In genomic region chr13:48665656-48666597, GRCm38 (mm10) we compare ENCODE assay signal across 14 mouse cellular contexts. TPM values are rescaled to one million over a fixed set of nuclear protein-coding genes. Genes with fewer than 3 reads are reported as not detected.
DNase-seq lines count a peak whose midpoint lies in the region; ATAC-seq lines count a peak whose summit lies in the region.
"Had no signal": no experiment of that assay in that cellular context is flagged by ENCODE, and none has a peak within 500 bp of the region (broad histone marks: within the 10 kb centered on the region; RNA-seq: fewer than 3 reads in every experiment).

No protein-coding gene starts in this region.

- no peak for DNase-seq in heart, adult 8-10 months (ENCODE audit: low spot score)
- DNase-seq in neural tube, embryonic 10.5 days (ENCODE audit: extremely low spot score, low spot score): peak; percentile 63
- DNase-seq in adrenal gland, adult 2 months: no peak
- no peak for DNase-seq in thymus, postnatal 25 days
- DNase-seq in c-Kit-positive CD71-positive TER-119-positive erythroid progenitor cells, embryonic 14.5 days (ENCODE audit: low spot score): no peak
- DNase-seq: lung, adult 18-20 months; right cerebral cortex, postnatal 14 days; thymus, postnatal 36 days had no signal

- H3K9ac ChIP-seq in heart, embryonic 15.5 days: no peak overlapping the region
- no peak overlapping the region for H3K9ac ChIP-seq in neural tube, embryonic 15.5 days (replicated peaks)
- no peak overlapping the region for H3K9ac ChIP-seq in heart, embryonic 16.5 days (ENCODE audit: low read length)

- peak overlapping the region; percentile 20 for H3K4me3 ChIP-seq in heart, embryonic 15.5 days
- H3K4me3 ChIP-seq in neural tube, embryonic 15.5 days (replicated peaks): no peak overlapping the region
- no peak overlapping the region for H3K4me3 ChIP-seq in heart, embryonic 16.5 days (ENCODE audit: low read length)
- H3K4me3 ChIP-seq: myocyte had no signal

- ATAC-seq in heart, embryonic 15.5 days (replicated peaks; ENCODE audit: insufficient number of reproducible peaks, insufficient read depth, low FRiP score, low read depth): no peak
- no peak for ATAC-seq in neural tube, embryonic 15.5 days (ENCODE audit: low FRiP score)
- ATAC-seq in heart, embryonic 16.5 days (replicated peaks; ENCODE audit: extremely low read depth, insufficient read depth, low FRiP score): no peak

- no peaks in the 10 kb centered on the region for H3K9me3 ChIP-seq in heart, embryonic 15.5 days (replicated peaks)
- H3K9me3 ChIP-seq in neural tube, embryonic 15.5 days (replicated peaks): no peaks in the 10 kb centered on the region
- no peaks in the 10 kb centered on the region for H3K9me3 ChIP-seq in heart, embryonic 16.5 days (replicated peaks; ENCODE audit: control insufficient read depth, low read length)

- 3% methylated on average over 58 of the region's 58 CpGs for WGBS in heart, embryonic 15.5 days
- WGBS in neural tube, embryonic 15.5 days: 1% methylated on average over 58 of the region's 58 CpGs
- WGBS in heart, embryonic 16.5 days: 3% methylated on average over 58 of the region's 58 CpGs

- no peaks in the 10 kb centered on the region for H3K36me3 ChIP-seq in heart, embryonic 15.5 days
- H3K36me3 ChIP-seq in neural tube, embryonic 15.5 days: no peaks in the 10 kb centered on the region
- H3K36me3 ChIP-seq in heart, embryonic 16.5 days (ENCODE audit: control insufficient read depth, insufficient read depth): no peaks in the 10 kb centered on the region

- H3K27ac ChIP-seq in heart, embryonic 15.5 days: no peak overlapping the region
- H3K27ac ChIP-seq in neural tube, embryonic 15.5 days (replicated peaks): no peak overlapping the region
- no peak overlapping the region for H3K27ac ChIP-seq in heart, embryonic 16.5 days (ENCODE audit: low read length)

- H3K4me1 ChIP-seq in heart, embryonic 15.5 days (replicated peaks): peaks cover 48% of the 10 kb centered on the region
- H3K4me1 ChIP-seq in neural tube, embryonic 15.5 days: peaks cover 32% of the 10 kb centered on the region
- H3K4me1 ChIP-seq in heart, embryonic 16.5 days (ENCODE audit: control insufficient read depth, insufficient read depth, low read length): peaks cover 21% of the 10 kb centered on the region

- peak overlapping the region; percentile 32; the same call in 1 of the 2 replicates for H3K4me2 ChIP-seq in heart, embryonic 15.5 days
- no peak overlapping the region for H3K4me2 ChIP-seq in neural tube, embryonic 15.5 days
- peak overlapping the region; percentile 12; the same call in 1 of the 2 replicates for H3K4me2 ChIP-seq in heart, embryonic 16.5 days (ENCODE audit: low read depth, low read length)

- peaks cover 100% of the 10 kb centered on the region for H3K27me3 ChIP-seq in heart, embryonic 15.5 days
- H3K27me3 ChIP-seq in neural tube, embryonic 15.5 days (replicated peaks): peaks cover 89% of the 10 kb centered on the region
- H3K27me3 ChIP-seq in heart, embryonic 16.5 days (ENCODE audit: control insufficient read depth, insufficient read depth, low read length): peaks cover 89% of the 10 kb centered on the region

RNA-seq across cellular contexts. Expression of gene Barx1, which starts 3.1 kb away (rescaled TPM):
- 0.20 and 0.48 TPM in 2 replicates for polyA plus RNA-seq in heart, embryonic 15.5 days (2015; fragmentation: Nextera tagmentation; extraction: Ambion mirVana)
- not detected for total RNA-seq in heart, adult 8-10 months (2022)
- 0.14 and 0.80 TPM in 2 replicates for polyA plus RNA-seq in neural tube, embryonic 15.5 days (2015; fragmentation: Nextera tagmentation; extraction: Ambion mirVana)
- 0.17 and 0.33 TPM in 2 replicates for polyA plus RNA-seq in heart, embryonic 16.5 days (2015; fragmentation: Nextera tagmentation; extraction: Ambion mirVana)
- not detected for total RNA-seq in adrenal gland, adult 2 months (2021)
- polyA plus RNA-seq in adrenal gland, adult 2 months (2012; rRNA removed): not detected in 2 replicates
- total RNA-seq: CH12.LX; left cerebral cortex, adult 18-20 months had no signal
- polyA plus RNA-seq: myocyte had no signal

RNA-seq across cellular contexts. Expression of gene Ptpdc1, which starts 40.5 kb away (rescaled TPM):
- polyA plus RNA-seq in heart, embryonic 15.5 days (2015; fragmentation: Nextera tagmentation; extraction: Ambion mirVana): 4.6 and 7.4 TPM in 2 replicates
- total RNA-seq in heart, adult 8-10 months (2022): 1 to 10 TPM; 4.7 to 5.9 (median 5.7) TPM
- 15.2 and 17.5 TPM in 2 replicates for polyA plus RNA-seq in neural tube, embryonic 15.5 days (2015; fragmentation: Nextera tagmentation; extraction: Ambion mirVana)
- polyA plus RNA-seq in heart, embryonic 16.5 days (2015; fragmentation: Nextera tagmentation; extraction: Ambion mirVana): 4.8 and 5.2 TPM in 2 replicates
- 1 to 10 TPM; 4.6 to 9.8 TPM for total RNA-seq in adrenal gland, adult 2 months (2021)
- polyA plus RNA-seq in adrenal gland, adult 2 months (2012; rRNA removed): 1.3 and 1.4 TPM in 2 replicates
- total RNA-seq: CH12.LX had no signal
